Mouse (Mus musculus) Patski (cell line): ENCODE measurements around the gene Ndufb7. TPM values are rescaled to one million over a fixed set of nuclear protein-coding genes. Genes with fewer than 3 reads are reported as not detected.

Experiments
- ATAC-seq: fragments of 100-300 bp; one replicate; pipeline ENCODE4 v1.8.0; 2021
- CTCF ChIA-PET: fragments of 350-600 bp; sonication (Branson Sonifier 250); formaldehyde crosslinking; loops from one replicate; lab custom pipeline; 2022; ENCODE audit warnings: inconsistent platforms; lab: Charles Lee
- POLR2A ChIA-PET: fragments of 350-600 bp; sonication (Branson Sonifier 250); formaldehyde crosslinking; loops from one replicate; lab custom pipeline; 2022; ENCODE audit warnings: antibody characterized with exemption, inconsistent platforms; lab: Charles Lee
- DNase-seq: peaks from one replicate; pipeline ENCODE4 v3.0.0-alpha.2; 2011; ENCODE audit warnings: low read depth, low spot score
- H3K27me3 ChIP-seq: fragments of 371-371 bp; one replicate; pipeline ENCODE4 v1.5.1; 2021
- CTCF ChIP-seq: fragments of 100-300 bp; IDR thresholded peaks from one replicate; pipeline ENCODE4 v1.5.1; 2021
- in situ Hi-C: fragments of 300-500 bp; cut with MboI; formaldehyde crosslinking; loops from 3 replicates; pipeline ENCODE4 v1.11.1; 2018; ENCODE audit warnings: low pct_unique_long_range_greater_than_20kb, mixed read lengths
- polyA plus RNA-seq: library from polyadenylated mRNA; unstranded; gene quantifications from one replicate; pipeline ENCODE4 v1.2.3, GENCODE M21; 2021

Gene Ndufb7
- polyA plus RNA-seq, 1 experiment from 2014 or later: 247 TPM

GRCm38 (mm10) chr8:83617111-83617510, 50.6 kb downstream of the Ndufb7 start:
- ATAC-seq: no peak

GRCm38 (mm10) chr8:83618566-83618965, 52.1 kb downstream of the Ndufb7 start:
- DNase-seq (no peak), ATAC-seq (no peak)
- no peak for TF ChIP-seq CTCF
- ChIA-PET POLR2A (interaction anchor here (1.5 kb wide), 1 partner anchor 10 kb away, joined by 3 read pairs; the partner anchor contains the start of gene Dnajb1), CTCF (interaction anchor here (1.0 kb wide), 1 partner anchor 22 kb away, joined by 4 read pairs; no protein-coding TSS in a partner anchor)
- in situ Hi-C loops: no loop called here
- no peaks in the 10 kb centered on the region for H3K27me3 ChIP-seq

More at GRCm38 (mm10) chr8:83617111-83617510, 50.6 kb downstream of the Ndufb7 start:
- in situ Hi-C loops: no loop called here
- no peaks in the 10 kb centered on the region for H3K27me3 ChIP-seq
- TF ChIP-seq CTCF: no peak
- ChIA-PET CTCF (no interaction called here), POLR2A (interaction anchor here (1.5 kb wide), 1 partner anchor 9 kb away, joined by 3 read pairs; the partner anchor contains the start of gene Dnajb1)
- DNase-seq: no peak

DNA sequence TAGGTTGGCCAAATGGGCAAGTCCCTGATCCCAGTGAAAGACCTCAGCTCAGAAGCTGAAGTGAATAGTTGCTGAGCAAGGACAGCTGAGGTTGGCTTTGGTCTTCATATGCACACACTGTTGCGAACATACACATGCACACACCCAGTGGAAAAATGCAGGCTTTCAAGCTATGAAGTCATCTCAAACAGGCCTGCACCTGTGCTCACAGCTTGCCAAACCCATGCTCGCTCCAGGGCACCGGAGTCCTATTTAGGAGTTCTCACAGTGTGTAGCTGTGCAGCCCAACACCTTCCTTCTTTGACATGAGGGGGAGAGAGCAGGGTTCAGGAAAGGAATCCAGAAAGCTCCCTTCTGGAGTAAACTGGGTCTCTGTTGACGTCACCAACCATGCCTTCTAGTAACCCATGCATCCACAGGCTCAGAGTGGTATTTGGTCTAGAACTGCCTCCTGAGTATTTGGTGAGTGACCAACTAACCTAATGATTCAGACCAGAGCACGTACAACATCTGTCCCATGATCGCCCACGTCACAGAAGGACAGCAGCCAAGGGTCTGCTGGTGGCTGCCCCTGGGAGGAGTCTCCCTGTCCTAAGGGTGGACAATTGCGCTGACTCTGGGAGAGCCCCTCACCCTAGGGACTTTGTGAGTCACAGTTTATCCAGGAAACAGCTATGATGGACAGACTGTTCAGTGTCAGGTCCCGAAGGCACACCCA, 53.3 kb downstream of the Ndufb7 start:
- H3K27me3 ChIP-seq: no peaks in the 10 kb centered on the region
- DNase-seq: no peak
- no peak for ATAC-seq
- CTCF ChIA-PET: interaction anchor here (1.0 to 1.1 kb wide), 2 partner anchors 12 to 24 kb away, joined by 3 to 4 read pairs; partner anchors contain the start of gene Tecr
- POLR2A ChIA-PET: no interaction called here
- no peak for TF ChIP-seq CTCF
- in situ Hi-C loops: no loop called here

Other genes with a start within 250 kb of the Ndufb7 start
- gene Elmod2, start 234.2 kb upstream of the Ndufb7 start, polyA plus RNA-seq: 8.8 TPM
- gene Mgat4d, start 218.2 kb upstream of the Ndufb7 start, polyA plus RNA-seq: not detected
- not detected for gene Clgn, start 176.8 kb upstream of the Ndufb7 start, polyA plus RNA-seq
- 95.5 TPM for gene Scoc, start 108.3 kb upstream of the Ndufb7 start, polyA plus RNA-seq
- gene Olfr370, start 30.9 kb upstream of the Ndufb7 start, polyA plus RNA-seq: 0.04 TPM
- 275 TPM for gene Tecr, start 41.3 kb downstream of the Ndufb7 start, polyA plus RNA-seq
- gene Dnajb1, start 41.5 kb downstream of the Ndufb7 start, polyA plus RNA-seq: 39.9 TPM
- gene Gipc1, start 86.0 kb downstream of the Ndufb7 start, polyA plus RNA-seq: 133 TPM
- 3.1 TPM for gene Ptger1, start 100.0 kb downstream of the Ndufb7 start, polyA plus RNA-seq
- 68.6 TPM for gene Pkn1, start 132.5 kb downstream of the Ndufb7 start, polyA plus RNA-seq
- gene Ddx39, start 148.5 kb downstream of the Ndufb7 start, polyA plus RNA-seq: 70.9 TPM
- gene Adgre5, start 174.7 kb downstream of the Ndufb7 start, polyA plus RNA-seq: 77.0 TPM